Mouse (Mus musculus) intestine, postnatal 0 days (tissue): Measurements from ENCODE around the gene Tet2. TPM values are rescaled to one million over a fixed set of nuclear protein-coding genes. Genes with fewer than 3 reads are reported as not detected.

Experiments
- ATAC-seq: fragments of 200-750 bp; cut with Nextera tagmentation; 2 replicates; pipeline ENCODE4 v1.8.0; 2017; ENCODE audit warnings: mild to moderate bottlenecking, moderate TSS enrichment, moderate library complexity
- H3K27ac ChIP-seq: fragments of 300-500 bp; sonication (generic); 2 replicates; pipeline ENCODE4 v1.5.1; 2014; ENCODE audit warnings: mild to moderate bottlenecking, low read depth, low read length, moderate library complexity
- H3K27me3 ChIP-seq: fragments of 300-500 bp; sonication (generic); replicated peaks from 2 replicates; pipeline ENCODE4 v1.6.1; 2014; ENCODE audit warnings: low read length, mixed read lengths; ENCODE audit not compliant: control insufficient read depth, insufficient read depth
- H3K36me3 ChIP-seq: fragments of 300-500 bp; sonication (generic); 2 replicates; pipeline ENCODE4 v1.6.1; 2014; ENCODE audit warnings: mild to moderate bottlenecking, moderate library complexity; ENCODE audit not compliant: control insufficient read depth, insufficient read depth
- H3K4me1 ChIP-seq: fragments of 300-500 bp; sonication (generic); replicated peaks from 2 replicates; pipeline ENCODE4 v1.6.1; 2014; ENCODE audit warnings: antibody characterized with exemption, low read length, mixed read lengths; ENCODE audit not compliant: control insufficient read depth, insufficient read depth
- H3K4me2 ChIP-seq: fragments of 300-500 bp; sonication (generic); replicated peaks from 2 replicates; pipeline ENCODE4 v1.6.1; 2014; ENCODE audit warnings: low read depth, mild to moderate bottlenecking, moderate library complexity
- H3K4me3 ChIP-seq: fragments of 300-500 bp; sonication (generic); 2 replicates; pipeline ENCODE4 v1.5.1; 2014; ENCODE audit warnings: low read depth, low read length
- H3K9ac ChIP-seq: fragments of 300-500 bp; sonication (generic); 2 replicates; pipeline ENCODE4 v1.6.1; 2014; ENCODE audit warnings: mild to moderate bottlenecking, low read depth, low read length
- H3K9me3 ChIP-seq: fragments of 300-500 bp; sonication (generic); 2 replicates; pipeline ENCODE4 v1.6.1; 2016; ENCODE audit warnings: mixed run types; ENCODE audit not compliant: control insufficient read depth
- CTCF ChIP-seq: sonication (generic); IDR thresholded peaks from 2 replicates; pipeline ENCODE4 v1.5.1; 2016; ENCODE audit warnings: low read depth, mild to moderate bottlenecking, control low read depth, antibody characterized with exemption, moderate library complexity
- WGBS: fragments of 180-500 bp; shearing (Covaris S2); extraction: QIAGEN DNeasy Blood & Tissue Kit; methylation state at CpG from one replicate; pipeline ENCODE4 v1.1.7; 2014; 5-methylcytosine and 5-hydroxymethylcytosine counted together
- polyA plus RNA-seq: library from polyadenylated mRNA; unstranded; fragments of >200 nt; fragmentation: Nextera tagmentation; extraction: Ambion mirVana; gene quantifications from 2 replicates; pipeline ENCODE4 v1.2.1, GENCODE M21; 2015

Gene Tet2
- polyA plus RNA-seq, 1 experiment from 2014 or later = 10.0 TPM

DNA sequence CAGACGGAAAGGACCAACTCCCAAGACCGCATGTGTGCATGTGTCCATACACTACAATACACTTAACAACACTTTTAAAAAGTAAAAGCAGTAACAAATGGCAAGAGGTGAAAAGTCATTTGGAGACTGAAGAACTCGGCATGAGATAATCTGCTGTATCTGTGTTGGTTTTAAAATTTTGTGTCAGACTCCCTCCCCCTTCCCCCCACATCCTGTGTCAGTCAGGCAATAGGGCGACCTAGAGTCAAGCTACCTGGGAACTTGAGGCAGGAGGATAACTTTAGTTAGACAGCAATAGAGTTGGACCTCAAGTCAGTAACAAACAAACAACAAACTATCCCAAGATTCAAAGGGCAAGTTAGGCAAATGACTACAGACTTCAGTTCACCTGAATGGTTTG, 34.6 kb downstream of the Tet2 start:
- Histone ChIP-seq H3K27me3 (no peaks in the 10 kb centered on the region), H3K27ac (no peak overlapping the region), H3K9me3 (no peaks in the 10 kb centered on the region), H3K4me1 (no peaks in the 10 kb centered on the region), H3K4me3 (no peak overlapping the region), H3K4me2 (no peak overlapping the region), H3K9ac (no peak overlapping the region), H3K36me3 (peaks cover 12% of the 10 kb centered on the region; the same call in 1 of the 2 replicates)
- 86% methylated on average over 4 of the region's 4 CpGs for WGBS
- ATAC-seq = no peak
- TF ChIP-seq CTCF = no peak

DNA sequence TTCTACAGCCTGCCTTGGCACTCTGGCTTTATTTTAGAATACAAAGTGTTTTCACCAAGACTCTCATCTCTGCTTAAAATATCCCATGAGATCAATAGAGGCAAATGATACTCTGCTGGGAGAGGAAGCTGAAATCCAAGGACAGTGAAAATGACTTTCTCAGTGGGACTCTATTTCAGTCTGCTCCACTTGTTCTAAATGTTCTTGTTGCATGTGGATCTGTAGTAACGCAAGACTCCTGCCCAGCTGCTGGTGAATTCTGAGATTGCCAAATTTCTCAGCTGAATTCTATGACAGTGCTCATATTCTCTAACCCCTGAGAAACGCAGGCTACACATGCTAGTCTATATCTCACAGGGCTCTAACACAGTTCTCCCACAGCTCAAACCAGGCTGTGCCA, 35.1 kb downstream of the Tet2 start:
- ATAC-seq = no peak
- WGBS = 84% methylated on average over 2 of the region's 2 CpGs
- H3K4me1 ChIP-seq = no peaks in the 10 kb centered on the region
- TF ChIP-seq CTCF = no peak
- no peak overlapping the region for H3K27ac ChIP-seq
- H3K36me3 ChIP-seq = peaks cover 12% of the 10 kb centered on the region; the same call in 1 of the 2 replicates
- no peak overlapping the region for H3K9ac ChIP-seq
- H3K27me3 ChIP-seq = no peaks in the 10 kb centered on the region
- no peak overlapping the region for H3K4me3 ChIP-seq
- no peaks in the 10 kb centered on the region for H3K9me3 ChIP-seq
- no peak overlapping the region for H3K4me2 ChIP-seq

DNA sequence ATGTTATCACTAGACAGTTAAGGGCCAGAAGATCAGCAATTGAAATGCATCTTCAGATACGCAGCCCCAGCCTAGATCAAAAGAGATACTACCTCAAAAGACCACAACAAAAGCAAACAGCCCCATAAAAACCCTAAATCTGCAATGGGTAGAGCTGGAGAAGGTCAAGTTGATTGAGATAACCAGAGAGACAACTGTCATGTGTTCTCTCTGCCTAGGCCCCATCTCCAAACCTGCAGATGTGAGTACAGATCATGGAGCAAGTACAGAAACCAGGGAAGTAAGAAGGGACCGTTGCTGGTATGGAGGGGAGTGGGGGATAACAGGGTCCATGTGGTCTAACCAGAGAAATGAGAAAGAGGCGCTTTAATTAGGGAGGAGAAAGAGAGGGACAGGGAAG, 36.1 kb downstream of the Tet2 start:
- Histone ChIP-seq H3K4me2 (no peak overlapping the region), H3K4me1 (no peaks in the 10 kb centered on the region), H3K9me3 (no peaks in the 10 kb centered on the region), H3K27ac (no peak overlapping the region), H3K4me3 (no peak overlapping the region), H3K27me3 (no peaks in the 10 kb centered on the region), H3K9ac (no peak overlapping the region), H3K36me3 (peaks cover 12% of the 10 kb centered on the region; the same call in 1 of the 2 replicates)
- TF ChIP-seq CTCF = no peak
- no peak for ATAC-seq
- 89% methylated on average over 3 of the region's 3 CpGs for WGBS

DNA sequence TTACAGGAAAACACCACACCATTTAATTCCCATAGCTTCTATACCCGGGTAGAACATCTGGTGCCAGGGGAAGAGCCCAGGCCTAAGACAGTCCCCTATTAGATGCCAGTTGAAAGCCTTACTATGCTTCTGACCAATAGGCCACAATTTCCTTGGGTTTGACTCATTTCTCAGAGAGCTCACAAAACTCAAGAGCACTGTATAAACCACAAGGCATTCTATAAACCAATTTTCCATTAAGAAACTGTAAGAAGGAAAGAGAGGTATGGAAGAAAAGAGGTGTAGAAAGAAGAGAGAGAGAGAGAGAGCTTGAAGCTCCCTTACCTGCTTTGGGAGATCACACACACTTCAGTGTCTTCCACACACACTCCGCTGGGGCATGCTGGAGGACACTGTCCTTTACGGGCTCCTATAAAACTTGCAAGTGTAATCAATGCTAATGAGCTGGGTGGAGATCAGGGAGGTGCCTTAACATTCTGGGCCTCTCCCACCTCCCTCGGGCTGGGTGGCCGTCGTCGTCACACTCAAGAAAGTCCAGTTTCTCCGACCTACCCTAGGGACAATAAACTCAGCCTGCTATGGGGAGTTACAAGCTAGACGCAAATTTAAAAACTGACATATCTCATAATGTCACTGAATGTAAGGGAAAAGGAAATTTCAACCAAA, 38.5 kb downstream of the Tet2 start:
- no peaks in the 10 kb centered on the region for H3K4me1 ChIP-seq

GRCm38 (mm10) chr3:133496953-133497352, 48.0 kb downstream of the Tet2 start:
- Histone ChIP-seq H3K9me3 (no peaks in the 10 kb centered on the region), H3K9ac (no peak overlapping the region), H3K4me3 (no peak overlapping the region), H3K4me1 (no peaks in the 10 kb centered on the region), H3K27me3 (no peaks in the 10 kb centered on the region), H3K4me2 (no peak overlapping the region), H3K36me3 (no peaks in the 10 kb centered on the region), H3K27ac (no peak overlapping the region)
- TF ChIP-seq CTCF = no peak
- 85% methylated on average over 7 of the region's 7 CpGs for WGBS
- no peak for ATAC-seq

More for the DNA sequence above, 38.5 kb downstream of the Tet2 start:
- H3K9ac ChIP-seq = no peak overlapping the region
- peak; percentile 68 for ATAC-seq
- no peaks in the 10 kb centered on the region for H3K27me3 ChIP-seq
- no peak for TF ChIP-seq CTCF
- H3K4me3 ChIP-seq = no peak overlapping the region
- H3K9me3 ChIP-seq = no peaks in the 10 kb centered on the region
- H3K27ac ChIP-seq = no peak overlapping the region
- peak overlapping the region; percentile 38 for H3K4me2 ChIP-seq
- 43% methylated on average over 9 of the region's 9 CpGs for WGBS
- 0 out of 2 replicates have a peak, but pooled peaks cover 3% of the 10 kb centered on the region for H3K36me3 ChIP-seq

- no peak for ATAC-seq
- Histone ChIP-seq H3K9me3 (no peaks in the 10 kb centered on the region), H3K4me2 (no peak overlapping the region), H3K4me3 (no peak overlapping the region), H3K9ac (no peak overlapping the region), H3K36me3 (peaks cover 24% of the 10 kb centered on the region), H3K4me1 (0 out of 2 replicates have a peak, but pooled peaks cover 2% of the 10 kb centered on the region), H3K27me3 (no peaks in the 10 kb centered on the region), H3K27ac (no peak overlapping the region)
- no peak for TF ChIP-seq CTCF
- 43% methylated on average over 2 of the region's 2 CpGs for WGBS
Observed at GRCm38 (mm10) chr3:133491370-133491769, 53.6 kb downstream of the Tet2 start.
